Mouse (Mus musculus) telencephalon, adult 2 months (tissue): Measurements from ENCODE around the gene Vps26c.

Experiments
- DNase-seq: peaks from one replicate; pipeline ENCODE4 v3.0.0-alpha.2; 2011; ENCODE audit warnings: low read depth, low spot score

The Vps26c gene

GRCm38 (mm10) chr16:94526344-94527151 is at the start of gene Vps26c:
Vps26c (minus strand) TSS chr16:94526830.
- peak; percentile 96 for DNase-seq

GRCm38 (mm10) chr16:94575757-94576156 is 49.1 kb upstream of the Vps26c start:
- DNase-seq = no peak

- no peak for DNase-seq
Measured at GRCm38 (mm10) chr16:94574718-94575094, 48.1 kb upstream of the Vps26c start.

DNA sequence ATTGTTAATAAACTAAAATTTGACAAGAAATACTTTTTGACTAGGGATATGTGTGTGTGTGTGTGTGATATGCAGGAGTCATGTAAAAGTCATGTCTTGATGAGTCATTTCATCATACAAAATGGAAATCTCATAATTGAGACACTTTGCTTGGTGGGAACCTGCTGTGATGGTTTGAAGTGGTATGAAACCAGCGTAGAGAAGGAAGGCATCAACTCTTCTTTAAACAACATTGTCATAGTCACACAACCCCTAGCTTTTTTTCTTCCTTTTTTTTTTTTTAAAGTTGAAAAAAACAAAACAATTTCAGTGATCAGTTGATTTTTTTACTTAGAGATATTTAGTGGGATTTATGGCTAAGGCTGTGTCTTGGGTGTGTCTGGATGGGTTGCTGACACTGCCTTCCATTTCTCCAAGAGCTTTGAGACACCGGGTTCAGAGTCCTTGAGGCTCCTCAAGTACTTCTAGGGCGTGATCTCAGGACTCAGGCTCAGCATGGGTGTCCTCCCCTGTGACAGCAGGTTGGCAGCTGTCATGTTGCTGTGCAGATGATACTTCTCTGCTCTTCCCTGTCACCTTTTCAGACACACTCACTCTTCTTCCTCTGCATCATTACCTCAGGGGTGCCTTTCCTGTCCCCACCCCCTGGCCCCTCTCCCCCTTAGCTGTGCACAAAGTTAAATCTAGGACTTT is 47.5 kb upstream of the Vps26c start:
- DNase-seq = no peak

DNA sequence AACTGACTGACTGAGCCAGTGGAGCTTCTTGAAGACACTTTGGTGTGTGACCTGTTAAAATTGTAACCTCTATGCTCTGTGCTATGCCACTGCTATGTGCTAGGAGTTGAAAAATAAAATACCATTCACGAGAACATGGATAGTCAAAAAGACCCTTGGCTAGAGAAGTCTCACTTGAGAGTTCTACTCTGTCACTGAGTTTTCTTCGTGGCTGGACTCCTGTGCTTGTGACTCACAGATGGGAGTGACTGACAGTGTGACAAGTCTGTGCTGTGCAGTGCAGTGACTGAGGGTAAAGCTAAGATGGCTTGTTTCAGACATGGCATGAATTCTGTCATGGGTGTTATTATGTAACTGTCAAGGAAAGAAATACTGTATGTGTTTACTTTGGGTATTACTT is 45.8 kb upstream of the Vps26c start:
- DNase-seq = no peak

DNA sequence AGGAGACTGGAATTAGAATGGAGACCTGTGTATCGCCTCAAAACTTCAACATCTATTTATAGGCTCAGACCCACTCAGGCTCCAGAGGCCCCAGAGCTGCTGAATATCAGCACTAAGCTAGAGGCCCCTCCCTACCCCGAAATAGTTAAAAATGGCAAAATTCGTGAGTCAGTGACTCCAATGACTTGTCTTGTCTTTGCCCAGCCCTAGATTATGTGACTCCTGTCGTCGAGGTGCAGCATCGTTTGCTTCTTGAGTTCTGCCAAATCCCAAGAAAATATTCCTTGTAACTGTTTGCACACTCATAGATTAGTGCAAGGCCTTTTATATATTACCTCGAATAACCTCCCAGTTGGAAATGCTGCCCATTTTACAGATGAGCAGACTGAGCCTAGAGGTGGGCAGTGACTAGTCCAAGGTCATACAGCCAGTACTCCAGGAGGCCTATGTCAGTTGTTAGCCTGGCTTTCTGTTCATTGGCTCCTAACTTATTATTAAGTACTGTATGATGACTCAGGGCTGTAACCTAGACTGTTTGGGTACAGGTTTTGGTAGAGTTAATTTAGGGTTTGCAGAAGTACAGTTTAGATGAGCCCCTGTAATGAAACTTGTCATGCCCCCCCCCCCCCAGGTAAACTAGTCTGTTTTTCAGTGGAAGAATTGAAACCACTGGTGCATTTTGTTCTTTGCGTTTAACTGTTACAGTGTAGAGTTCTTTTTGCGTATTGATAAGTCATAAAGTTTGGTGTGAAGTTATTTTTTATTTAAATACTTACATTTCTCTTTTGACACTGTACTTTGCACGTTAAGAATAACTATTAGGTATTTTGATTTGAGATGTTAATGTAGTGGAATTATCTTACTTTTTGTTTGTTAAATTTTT is 44.7 kb upstream of the Vps26c start:
- no peak for DNase-seq

DNA sequence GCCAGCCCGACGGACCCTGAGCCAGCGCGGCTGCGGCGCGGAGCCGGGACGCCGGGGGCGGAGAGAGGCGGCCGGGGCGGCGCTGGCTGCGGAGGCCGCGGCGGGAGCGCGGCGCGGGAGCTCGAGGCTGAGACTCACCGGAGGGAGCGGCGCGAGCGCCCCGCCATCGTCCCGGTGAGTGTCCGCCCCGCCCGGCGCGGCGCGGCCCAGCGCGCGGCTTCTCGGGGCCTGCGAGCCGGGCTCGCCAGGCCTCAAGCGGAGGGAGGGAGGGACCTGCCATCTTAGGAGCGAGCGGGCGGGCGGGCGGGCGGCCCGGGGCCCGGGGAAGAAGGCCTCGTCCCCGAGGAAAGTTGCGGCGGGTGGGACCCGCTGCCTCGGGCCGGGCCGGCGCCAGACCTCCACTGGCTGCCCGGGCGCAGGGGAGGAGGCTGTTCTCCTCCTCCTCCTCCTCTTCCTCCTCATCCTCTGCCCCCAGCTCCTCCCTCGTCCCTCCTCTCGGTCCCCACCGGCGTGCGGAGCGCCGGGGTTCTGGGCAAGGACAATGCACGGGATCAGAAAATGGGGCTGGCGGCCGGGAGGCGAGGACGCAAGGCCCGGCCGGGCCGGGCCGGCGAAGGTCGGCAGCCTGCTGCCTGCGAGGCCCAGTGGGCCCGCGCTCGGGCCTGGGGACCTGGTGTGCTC is 43.9 kb upstream of the Vps26c start:
- no peak for DNase-seq

- DNase-seq = peak; percentile 98
Measured at GRCm38 (mm10) chr16:94569229-94570176, 42.9 kb upstream of the Vps26c start, which contains the start of gene Dyrk1a. Dyrk1a (plus strand) TSS chr16:94570010.

DNA sequence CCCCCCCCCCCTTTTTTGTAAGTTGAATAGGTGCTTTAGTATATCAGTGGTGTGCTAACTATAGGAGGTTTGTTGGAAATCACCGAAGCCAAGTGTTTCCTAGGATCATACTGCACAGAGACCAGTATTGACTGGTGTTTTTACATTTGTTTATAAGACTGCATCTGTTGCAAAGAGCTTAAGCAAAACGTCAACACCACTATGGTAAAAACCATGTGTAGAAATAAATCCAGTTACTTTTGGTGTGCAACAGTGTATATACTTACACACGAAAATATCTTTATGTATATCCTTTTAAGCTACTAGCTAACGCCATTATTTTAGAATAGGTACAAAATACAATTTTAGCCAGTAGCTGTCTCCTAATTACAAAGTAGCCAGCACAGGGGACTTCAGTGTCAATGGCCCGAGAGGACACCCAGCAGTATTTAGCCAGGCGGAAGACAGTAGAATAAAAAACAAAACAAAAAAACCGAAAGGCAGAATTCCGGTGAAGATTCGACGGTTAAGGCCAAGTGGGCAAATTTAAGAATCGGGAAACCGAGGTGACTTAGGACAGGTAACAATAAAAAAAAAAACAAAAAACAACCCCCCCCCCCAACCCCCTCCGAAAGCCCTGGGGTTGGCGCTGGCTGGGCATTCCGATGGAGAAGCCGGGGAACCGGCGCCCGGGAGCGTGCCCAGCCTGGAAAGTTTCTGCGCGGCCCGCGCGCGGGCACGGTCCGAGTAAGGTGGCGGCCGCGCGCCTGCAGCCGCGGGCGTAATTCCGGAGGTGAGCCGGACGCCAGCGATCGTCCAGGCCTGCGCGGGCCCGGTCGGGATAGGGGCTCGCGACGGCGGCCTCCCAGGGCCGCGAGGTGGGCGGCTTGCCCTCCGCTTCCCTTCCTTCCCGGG is 42.0 kb upstream of the Vps26c start:
- peak; percentile 18 for DNase-seq

DNA sequence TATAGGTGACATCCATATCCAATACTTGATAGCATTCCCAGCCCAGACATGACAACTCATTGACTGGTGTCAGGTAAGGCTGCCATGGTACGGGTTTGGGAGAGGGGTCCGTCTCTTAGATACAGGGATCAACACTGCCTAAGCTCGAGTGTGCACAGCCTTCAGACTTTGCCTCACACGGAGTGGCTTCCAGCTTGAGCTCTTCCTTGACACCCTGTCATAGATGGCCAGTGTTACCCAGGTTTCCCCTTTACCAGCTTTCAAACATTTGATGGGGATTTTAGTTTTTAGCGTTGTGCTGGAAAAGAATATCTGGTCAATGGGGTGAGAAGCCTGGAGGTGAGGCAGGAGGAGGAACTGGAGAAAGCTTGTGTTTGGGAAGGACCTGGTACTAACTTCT is 41.1 kb upstream of the Vps26c start:
- no peak for DNase-seq

DNA sequence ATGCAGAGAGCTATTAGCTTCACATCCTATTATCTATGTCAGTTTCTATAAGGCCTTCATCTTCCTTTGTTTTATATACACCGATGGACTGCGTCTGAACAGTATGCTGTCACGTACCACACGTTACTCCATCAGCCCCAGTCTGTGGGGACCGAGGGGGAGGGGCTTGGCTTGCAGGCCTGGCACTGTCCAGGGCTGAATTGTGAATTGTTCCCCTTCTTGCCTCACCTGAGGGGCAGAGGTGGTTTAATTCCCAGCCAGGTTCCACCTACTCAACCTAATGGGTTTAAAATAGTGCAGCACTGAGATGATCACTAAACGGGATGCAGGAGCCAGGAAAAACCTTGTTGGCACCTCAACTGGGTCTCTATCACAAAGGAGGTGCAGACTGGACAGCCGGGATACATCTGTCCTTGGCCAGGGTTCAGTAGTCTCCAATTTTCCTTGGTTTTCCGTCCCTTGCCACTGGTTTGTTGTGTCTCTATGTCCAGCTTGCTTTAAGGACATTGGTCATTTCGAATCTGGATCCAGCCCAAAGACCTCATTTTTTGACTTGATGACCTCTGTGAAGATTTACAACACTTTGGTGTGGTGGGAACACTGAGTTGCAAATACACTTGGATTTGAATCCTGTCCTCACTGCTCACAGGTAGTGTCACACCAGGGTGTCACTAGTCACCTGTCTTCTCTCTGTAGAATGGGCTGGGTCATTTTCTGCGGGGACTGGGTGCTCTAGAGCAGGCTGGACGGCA is 40.4 kb upstream of the Vps26c start:
- DNase-seq = no peak

DNA sequence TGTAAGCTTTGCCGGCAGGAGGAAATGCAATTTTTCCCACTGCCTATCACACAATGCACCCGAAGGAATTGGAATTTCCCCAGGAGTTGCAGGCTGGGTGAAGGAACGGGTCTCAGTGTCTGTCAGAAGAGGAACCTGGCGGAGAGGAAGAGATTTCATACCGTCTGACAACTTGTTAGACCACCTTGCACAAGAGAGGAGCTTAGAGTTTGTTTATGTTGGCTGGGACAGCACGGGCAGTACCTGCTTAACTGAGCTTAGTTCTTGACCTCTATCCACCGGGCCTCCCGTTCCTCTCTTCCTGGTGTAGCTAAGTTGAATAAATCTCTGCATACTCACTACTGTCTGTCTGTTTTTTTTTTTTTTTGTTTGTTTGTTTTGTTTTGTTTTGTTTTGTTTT is 39.5 kb upstream of the Vps26c start:
- no peak for DNase-seq

GRCm38 (mm10) chr16:94560618-94561017 is 34.0 kb upstream of the Vps26c start:
- no peak for DNase-seq

DNA sequence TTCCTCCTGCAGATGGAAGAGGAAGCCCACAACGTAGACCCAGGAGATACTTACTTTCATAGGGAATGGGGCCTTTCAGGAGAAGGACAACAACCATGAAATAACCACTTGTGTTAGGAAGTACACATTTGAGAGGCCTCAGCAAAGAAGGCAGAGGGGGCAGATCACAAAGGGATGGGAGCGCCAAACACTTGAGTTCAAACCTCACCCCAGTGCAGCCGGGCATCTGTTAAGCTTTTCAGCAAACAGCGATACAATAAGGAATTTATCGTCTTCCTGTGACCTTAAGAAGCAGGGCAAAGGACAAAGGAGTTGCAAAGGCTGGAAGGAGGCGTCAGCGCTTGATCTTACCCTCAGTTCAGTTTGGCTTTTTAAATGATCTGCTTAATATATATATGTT is 33.2 kb upstream of the Vps26c start:
- DNase-seq = no peak

- DNase-seq = no peak
Measured at GRCm38 (mm10) chr16:94559282-94559681, 32.7 kb upstream of the Vps26c start.

DNA sequence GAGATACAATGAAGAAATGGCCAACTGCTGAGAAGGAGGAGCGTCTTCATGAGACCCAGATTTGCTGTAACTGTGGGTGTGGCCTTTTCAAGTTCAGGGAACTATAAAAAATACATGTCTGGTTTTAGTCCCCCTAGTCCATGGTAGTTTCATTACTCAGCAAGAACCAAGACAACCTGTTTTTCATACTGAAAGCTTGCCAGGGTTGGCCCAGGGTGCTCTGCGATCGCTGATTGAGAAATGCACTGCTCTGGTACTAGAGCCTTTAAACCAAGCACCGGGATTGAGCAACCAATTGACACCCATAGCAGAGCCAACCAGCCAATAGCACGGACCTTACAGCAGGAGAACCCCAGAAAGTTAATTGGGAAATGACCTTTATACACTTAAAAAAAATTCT is 29.6 kb upstream of the Vps26c start:
- no peak for DNase-seq

DNA sequence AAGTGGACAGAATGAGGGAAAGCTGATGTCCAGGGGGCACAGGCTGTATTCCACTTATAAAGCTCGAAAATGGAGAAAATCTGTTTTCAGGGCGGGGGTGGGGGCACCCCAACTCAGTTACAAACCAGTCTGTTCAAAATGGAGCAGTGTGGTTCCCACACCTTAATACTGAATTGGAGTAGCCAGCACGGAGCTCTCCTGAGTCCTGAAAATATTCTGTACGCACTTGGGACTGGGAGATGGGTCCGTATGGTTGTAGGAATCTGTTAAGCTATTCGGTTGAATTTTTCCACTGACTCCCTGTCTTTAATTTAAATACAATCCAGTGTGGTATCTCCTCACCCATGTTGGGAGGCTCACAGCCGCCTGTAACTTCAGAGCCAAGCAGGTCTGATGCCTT is 28.7 kb upstream of the Vps26c start:
- DNase-seq = no peak

DNA sequence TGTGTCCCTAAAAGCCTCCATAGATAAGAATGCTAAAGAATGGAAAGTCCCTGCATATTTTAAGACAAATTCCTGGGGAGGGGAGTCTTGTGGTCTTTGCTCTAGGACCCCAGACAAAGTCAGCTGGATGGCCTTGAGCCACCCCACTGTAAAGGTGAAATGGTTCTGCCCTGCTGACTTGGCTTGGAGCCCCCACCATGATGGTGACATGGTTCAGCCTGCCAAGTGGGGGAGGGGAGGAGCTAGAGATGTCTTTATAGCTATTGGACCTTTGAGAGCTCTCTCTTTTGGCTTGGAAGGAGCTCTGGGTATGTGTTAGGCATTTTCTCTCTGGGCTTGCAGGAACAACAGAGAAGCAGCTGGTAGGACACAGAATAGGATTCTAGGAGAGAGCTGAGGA is 25.3 kb upstream of the Vps26c start:
- no peak for DNase-seq

- DNase-seq = no peak
Measured at GRCm38 (mm10) chr16:94549813-94550212, 23.2 kb upstream of the Vps26c start.
